Comparison of ENCODE assay signal across 9 mouse cellular contexts in genomic region chr1:150873231-150873630, GRCm38 (mm10).
DNase-seq lines count a peak whose midpoint lies in the region; ATAC-seq lines count a peak whose summit lies in the region.
"Had no signal": no experiment of that assay in that cellular context is flagged by ENCODE, and none has a peak within 500 bp of the region (broad histone marks: within the 10 kb centered on the region; RNA-seq: fewer than 3 reads in every experiment).

No protein-coding gene starts in this region.

- H3K36me3 ChIP-seq in liver, embryonic 12.5 days, result no peaks in the 10 kb centered on the region
- no peaks in the 10 kb centered on the region for H3K36me3 ChIP-seq in hindbrain, embryonic 12.5 days
- no peaks in the 10 kb centered on the region for H3K36me3 ChIP-seq in forebrain, embryonic 10.5 days (replicated peaks)
- H3K36me3 ChIP-seq: limb, embryonic 12.5 days had no signal

- H3K4me3 ChIP-seq in liver, embryonic 12.5 days, result no peak overlapping the region
- H3K4me3 ChIP-seq in hindbrain, embryonic 12.5 days, result no peak overlapping the region
- H3K4me3 ChIP-seq in forebrain, embryonic 10.5 days, result no peak overlapping the region
- H3K4me3 ChIP-seq: limb, embryonic 12.5 days had no signal

- no peaks in the 10 kb centered on the region for H3K27me3 ChIP-seq in liver, embryonic 12.5 days (replicated peaks)
- no peaks in the 10 kb centered on the region for H3K27me3 ChIP-seq in hindbrain, embryonic 12.5 days
- H3K27me3 ChIP-seq in forebrain, embryonic 10.5 days (ENCODE audit: poor library complexity, severe bottlenecking), result no peaks in the 10 kb centered on the region
- H3K27me3 ChIP-seq: limb, embryonic 12.5 days had no signal

- no peak for ATAC-seq in liver, embryonic 12.5 days
- ATAC-seq in erythroid progenitor cell, adult 5-6 weeks (replicated peaks; ENCODE audit: low FRiP score, poor library complexity, severe bottlenecking), result peak; percentile 46; the same call in 1 of the 2 replicates
- no peak for ATAC-seq in hindbrain, embryonic 12.5 days (ENCODE audit: low FRiP score)

- 43% methylated on average over 6 of the region's 6 CpGs for WGBS in liver, embryonic 12.5 days (ENCODE audit: insufficient replicate concordance)
- 75% methylated on average over 6 of the region's 6 CpGs for WGBS in hindbrain, embryonic 12.5 days
- 84% methylated on average over 6 of the region's 6 CpGs for WGBS in forebrain, embryonic 10.5 days

- DNase-seq in liver, result no peak
- peak; percentile 71 for DNase-seq in kidney, adult 11 months
- DNase-seq in ovary, postnatal 36 days (ENCODE audit: low spot score), result peak; percentile 34
- no peak for DNase-seq in natural killer cell, adult 2 months (ENCODE audit: low spot score in 2 of 2)
- DNase-seq in forebrain, embryonic 10.5 days (ENCODE audit: extremely low spot score, low spot score), result no peak

- no peak overlapping the region for H3K4me2 ChIP-seq in liver, embryonic 12.5 days
- H3K4me2 ChIP-seq in hindbrain, embryonic 12.5 days (replicated peaks), result no peak overlapping the region
- H3K4me2 ChIP-seq: limb, embryonic 12.5 days had no signal

- H3K27ac ChIP-seq in liver, embryonic 12.5 days, result 0 out of 2 replicates have a peak overlapping the region, but pooled peaks have one; percentile 14
- H3K27ac ChIP-seq in hindbrain, embryonic 12.5 days, result no peak overlapping the region
- no peak overlapping the region for H3K27ac ChIP-seq in forebrain, embryonic 10.5 days
- H3K27ac ChIP-seq: limb, embryonic 12.5 days had no signal

- H3K9ac ChIP-seq in liver, embryonic 12.5 days, result no peak overlapping the region
- H3K9ac ChIP-seq in hindbrain, embryonic 12.5 days, result no peak overlapping the region
- H3K9ac ChIP-seq: limb, embryonic 12.5 days had no signal

- no peaks in the 10 kb centered on the region for H3K4me1 ChIP-seq in liver, embryonic 12.5 days
- no peaks in the 10 kb centered on the region for H3K4me1 ChIP-seq in hindbrain, embryonic 12.5 days
- peaks cover 12% of the 10 kb centered on the region for H3K4me1 ChIP-seq in forebrain, embryonic 10.5 days

- no peaks in the 10 kb centered on the region for H3K9me3 ChIP-seq in liver, embryonic 12.5 days (replicated peaks)
- H3K9me3 ChIP-seq in hindbrain, embryonic 12.5 days (replicated peaks), result no peaks in the 10 kb centered on the region
- H3K9me3 ChIP-seq in forebrain, embryonic 10.5 days, result no peaks in the 10 kb centered on the region
- H3K9me3 ChIP-seq: limb, embryonic 12.5 days had no signal

Comparison
In these comparisons a context has a peak if more than half of its experiments do, and no peak if none do; other contexts are left out.
1. DNase-seq: peak in kidney, adult 11 months (single experiment) and ovary, postnatal 36 days (single experiment); none in liver (single experiment), natural killer cell, adult 2 months (0 of 2) and forebrain, embryonic 10.5 days (single experiment).